Mouse (Mus musculus): ENCODE data around the gene Gm20388. TPM values are rescaled to one million over a fixed set of nuclear protein-coding genes. Genes with fewer than 3 reads are reported as not detected.

Gene Gm20388
- polyA plus RNA-seq, 1 experiment from 2014 or later: not detected

DNA sequence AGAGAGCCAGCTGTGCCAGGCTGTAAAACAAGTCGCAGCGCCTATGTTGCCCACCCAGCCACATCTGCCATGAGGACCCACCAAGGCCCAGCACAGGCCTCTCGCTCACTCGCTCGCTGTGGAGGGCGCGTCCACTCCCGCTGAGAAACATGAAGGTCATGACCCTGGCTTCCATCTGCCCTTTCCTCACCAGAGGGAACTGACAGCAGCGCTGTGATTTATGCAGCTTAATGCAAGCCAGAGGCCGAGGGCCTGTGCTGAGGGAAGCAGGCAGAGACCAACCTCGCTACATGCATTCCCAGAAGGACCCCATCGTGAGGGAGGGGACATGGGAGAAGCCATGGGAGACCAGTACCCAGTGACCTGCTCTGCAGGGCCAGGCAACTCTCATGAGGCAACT, 1029.6 kb downstream of the Gm20388 start:
- WGBS (ENCODE audit: insufficient replicate concordance): 58% methylated on average over 12 of the region's 12 CpGs

DNA sequence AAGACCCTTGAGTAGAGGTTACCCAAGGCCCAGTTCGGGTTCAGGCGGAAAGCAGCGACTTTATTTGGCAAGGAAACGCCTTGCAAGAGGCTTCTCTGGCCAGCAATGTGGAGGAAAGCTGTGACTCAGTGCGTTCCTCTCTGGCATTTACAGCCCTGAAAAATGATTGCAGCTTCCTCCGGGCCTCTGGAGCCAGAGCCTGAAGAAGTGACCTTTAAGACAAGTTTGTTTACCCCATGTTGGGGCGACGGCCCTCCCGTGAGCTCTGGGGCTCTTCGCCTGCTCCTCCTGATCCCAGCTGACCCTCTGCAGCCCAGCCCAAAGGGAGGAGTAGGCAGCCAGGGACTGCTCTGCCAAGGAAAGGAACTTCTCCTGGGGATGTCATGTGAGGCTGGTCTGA, 1036.6 kb downstream of the Gm20388 start:
- Histone ChIP-seq H3K27ac (no peak overlapping the region), H3K9me3 (replicated peaks) (no peaks in the 10 kb centered on the region), H3K36me3 (no peaks in the 10 kb centered on the region), H3K4me2 (no peak overlapping the region), H3K9ac (no peak overlapping the region), H3K27me3 (replicated peaks) (peaks cover 20% of the 10 kb centered on the region), H3K4me3 (no peak overlapping the region), H3K4me1 (0 out of 2 replicates have a peak, but pooled peaks cover 4% of the 10 kb centered on the region)
- 41% methylated on average over 10 of the region's 10 CpGs for WGBS (ENCODE audit: insufficient replicate concordance)
- no peak for ATAC-seq

More for the DNA sequence above, 1029.6 kb downstream of the Gm20388 start:
- peaks cover 7% of the 10 kb centered on the region; the same call in 1 of the 2 replicates for H3K27me3 ChIP-seq (replicated peaks)
- H3K4me3 ChIP-seq: no peak overlapping the region
- no peak overlapping the region for H3K9ac ChIP-seq
- no peak overlapping the region for H3K4me2 ChIP-seq
- H3K36me3 ChIP-seq: no peaks in the 10 kb centered on the region
- ATAC-seq: no peak
- no peaks in the 10 kb centered on the region for H3K9me3 ChIP-seq (replicated peaks)
- peaks cover 14% of the 10 kb centered on the region; the same call in 1 of the 2 replicates for H3K4me1 ChIP-seq
- no peak overlapping the region for H3K27ac ChIP-seq

DNA sequence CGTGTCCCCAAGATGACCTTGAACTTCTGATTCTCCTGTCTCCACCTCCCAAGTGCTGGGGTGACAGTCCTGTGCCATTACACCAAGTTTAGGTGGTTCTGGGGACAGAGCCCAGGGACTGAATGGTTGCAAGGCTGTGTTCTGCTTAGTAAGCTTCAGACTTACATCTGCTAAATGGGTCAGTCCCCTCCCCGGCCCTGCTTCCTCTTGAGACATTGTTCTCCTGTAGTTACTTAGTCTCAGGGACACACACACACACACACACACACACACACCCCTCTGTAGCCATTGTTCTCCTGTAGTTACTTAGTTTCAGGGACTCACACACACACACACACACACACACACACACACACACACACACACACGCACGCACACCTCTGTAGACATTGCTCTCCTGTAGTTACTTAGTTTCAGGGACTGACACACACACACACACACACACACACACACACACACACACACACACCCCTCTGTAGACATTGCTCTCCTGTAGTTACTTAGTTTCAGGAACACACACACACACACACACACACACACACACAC, 1037.5 kb downstream of the Gm20388 start:
- WGBS (ENCODE audit: insufficient replicate concordance): 37% methylated on average over 2 of the region's 4 CpGs
- Histone ChIP-seq H3K4me2 (no peak overlapping the region), H3K27ac (no peak overlapping the region), H3K9ac (no peak overlapping the region), H3K4me1 (0 out of 2 replicates have a peak, but pooled peaks cover 4% of the 10 kb centered on the region), H3K27me3 (replicated peaks) (peaks cover 20% of the 10 kb centered on the region), H3K36me3 (no peaks in the 10 kb centered on the region), H3K4me3 (no peak overlapping the region), H3K9me3 (replicated peaks) (no peaks in the 10 kb centered on the region)
- no peak for ATAC-seq

DNA sequence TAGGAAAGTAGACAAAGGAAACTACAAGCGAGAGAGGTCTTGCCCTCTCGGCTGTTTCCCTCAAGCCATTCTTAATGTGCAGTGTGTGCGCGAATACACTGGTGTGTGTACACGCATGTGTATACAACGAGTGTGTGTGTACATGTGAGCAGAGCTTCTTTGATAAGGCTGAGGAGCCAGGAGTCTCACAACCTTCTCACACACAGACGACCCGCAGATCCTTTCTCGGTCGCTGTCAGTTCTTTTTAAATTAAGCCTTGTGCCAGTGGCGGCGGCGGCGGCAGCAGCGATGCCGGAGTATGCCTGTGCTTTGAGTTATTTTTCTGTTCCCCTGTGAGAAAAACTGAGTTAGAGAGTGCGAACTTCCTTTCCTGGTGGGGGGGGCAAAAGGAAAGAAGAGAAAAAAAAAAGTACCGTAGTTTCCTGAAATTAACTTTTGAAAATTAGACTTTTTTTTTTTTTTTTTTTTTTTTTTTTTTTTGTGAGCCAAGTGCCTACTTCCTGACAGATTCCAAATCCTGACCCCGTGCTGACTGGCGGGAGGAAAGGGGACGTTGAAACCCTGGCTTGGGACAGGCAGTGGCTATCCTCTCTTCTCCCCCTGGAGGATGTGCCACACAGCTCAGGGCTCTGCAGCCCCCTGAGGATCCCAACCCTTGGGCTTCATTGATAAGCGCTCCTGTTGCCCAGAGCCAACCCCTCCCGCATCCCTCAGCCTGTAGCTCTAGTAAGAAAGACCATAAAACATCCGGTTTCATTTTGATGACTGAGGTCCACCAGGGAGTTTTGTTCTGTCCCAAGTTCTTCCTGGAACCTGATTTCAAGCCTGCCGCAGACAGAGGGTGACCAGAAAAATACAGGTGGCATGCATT, 1038.2 kb downstream of the Gm20388 start:
- H3K36me3 ChIP-seq: no peaks in the 10 kb centered on the region
- no peak overlapping the region for H3K4me2 ChIP-seq
- 0 out of 2 replicates have a peak, but pooled peaks cover 4% of the 10 kb centered on the region for H3K4me1 ChIP-seq
- ATAC-seq: no peak
- no peak overlapping the region for H3K27ac ChIP-seq
- no peaks in the 10 kb centered on the region for H3K9me3 ChIP-seq (replicated peaks)
- 43% methylated on average over 25 of the region's 25 CpGs for WGBS (ENCODE audit: insufficient replicate concordance)
- H3K4me3 ChIP-seq: no peak overlapping the region
- no peak overlapping the region for H3K9ac ChIP-seq
- H3K27me3 ChIP-seq (replicated peaks): peaks cover 20% of the 10 kb centered on the region

- Histone ChIP-seq H3K4me1 (0 out of 2 replicates have a peak, but pooled peaks cover 4% of the 10 kb centered on the region), H3K27ac (no peak overlapping the region), H3K9me3 (replicated peaks) (no peaks in the 10 kb centered on the region), H3K9ac (no peak overlapping the region), H3K4me3 (no peak overlapping the region), H3K27me3 (replicated peaks) (peaks cover 20% of the 10 kb centered on the region), H3K36me3 (no peaks in the 10 kb centered on the region), H3K4me2 (no peak overlapping the region)
- WGBS (ENCODE audit: insufficient replicate concordance): 64% methylated on average over 16 of the region's 16 CpGs
- no peak for ATAC-seq
Measured at GRCm38 (mm10) chr8:120950674-120951218, 1040.1 kb downstream of the Gm20388 start.

- 41% methylated on average over 8 of the region's 8 CpGs for WGBS (ENCODE audit: insufficient replicate concordance)
- no peaks in the 10 kb centered on the region for H3K4me1 ChIP-seq
- no peak overlapping the region for H3K4me3 ChIP-seq
- H3K27ac ChIP-seq: no peak overlapping the region
- H3K9ac ChIP-seq: no peak overlapping the region
- no peak overlapping the region for H3K4me2 ChIP-seq
- H3K27me3 ChIP-seq (replicated peaks): peaks cover 42% of the 10 kb centered on the region
- H3K36me3 ChIP-seq: no peaks in the 10 kb centered on the region
- H3K9me3 ChIP-seq (replicated peaks): no peaks in the 10 kb centered on the region
- ATAC-seq: no peak
Measured at GRCm38 (mm10) chr8:120959470-120959891, 1048.8 kb downstream of the Gm20388 start.

DNA sequence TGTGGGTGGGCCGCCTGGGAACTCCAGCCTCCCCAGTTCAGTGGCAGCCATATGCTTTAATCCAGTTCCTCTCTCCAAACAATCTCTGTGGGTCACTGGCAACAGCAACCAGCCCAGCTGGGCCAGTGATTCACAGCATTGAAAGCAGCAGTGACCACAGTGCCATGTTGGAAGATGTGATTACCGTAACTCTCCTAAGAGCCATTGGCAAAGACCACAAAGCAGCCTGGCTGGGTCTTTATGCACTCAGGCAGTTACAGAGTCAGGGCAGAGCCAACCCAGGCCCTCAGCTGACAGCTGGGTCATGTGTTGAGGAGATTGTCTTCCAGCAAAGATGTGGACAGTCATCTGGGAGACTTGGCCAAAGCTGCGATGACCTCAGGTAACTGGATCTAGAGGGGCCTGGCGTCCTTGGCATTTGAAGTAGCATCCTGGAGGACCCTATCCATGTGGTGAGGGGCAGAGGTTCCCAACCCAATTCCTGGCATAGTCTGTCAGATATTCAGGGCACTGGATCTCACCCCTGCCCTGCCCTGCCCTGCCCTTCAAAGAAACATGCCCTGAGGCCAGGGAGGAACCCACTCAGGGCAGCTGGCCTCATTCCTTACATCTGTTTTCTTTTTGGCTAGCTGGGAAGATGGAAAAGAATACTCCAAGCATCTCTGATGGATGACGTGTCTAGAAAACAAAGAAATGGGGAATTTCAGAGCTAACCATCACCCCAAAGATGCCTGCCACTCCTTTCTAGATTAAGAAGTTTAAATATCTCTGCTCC, 1052.2 kb downstream of the Gm20388 start:
- WGBS (ENCODE audit: insufficient replicate concordance): 75% methylated on average over 5 of the region's 5 CpGs
- H3K36me3 ChIP-seq: no peaks in the 10 kb centered on the region
- H3K9ac ChIP-seq: no peak overlapping the region
- ATAC-seq: no peak
- H3K27me3 ChIP-seq (replicated peaks): peaks cover 59% of the 10 kb centered on the region
- H3K4me1 ChIP-seq: no peaks in the 10 kb centered on the region
- no peak overlapping the region for H3K4me2 ChIP-seq
- H3K4me3 ChIP-seq: no peak overlapping the region
- no peak overlapping the region for H3K27ac ChIP-seq
- no peaks in the 10 kb centered on the region for H3K9me3 ChIP-seq (replicated peaks)

DNA sequence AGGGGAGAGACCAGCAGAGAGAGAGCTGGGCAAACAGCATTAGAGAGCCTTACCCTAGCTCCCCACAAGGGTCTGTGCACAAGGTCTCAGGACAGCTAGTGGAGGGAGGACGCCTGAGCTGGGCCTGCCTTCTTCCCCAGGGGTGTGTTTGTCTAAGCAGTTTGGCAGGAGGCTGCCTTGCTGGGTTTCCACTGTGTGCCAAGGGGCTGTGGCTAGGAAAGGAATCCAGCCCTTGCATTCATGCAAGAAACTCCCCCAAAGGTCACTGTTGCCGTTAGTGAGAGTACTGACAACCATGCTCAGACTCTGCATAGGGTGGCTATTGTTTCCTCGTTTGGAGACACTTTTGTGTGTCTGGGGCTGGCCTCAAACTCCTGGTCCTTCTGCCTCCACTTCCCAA, 1055.9 kb downstream of the Gm20388 start:
- no peak overlapping the region for H3K4me3 ChIP-seq
- 35% methylated on average over 3 of the region's 3 CpGs for WGBS (ENCODE audit: insufficient replicate concordance)

GRCm38 (mm10) chr8:120968308-120968707, 1057.7 kb downstream of the Gm20388 start:
- 39% methylated on average over 6 of the region's 6 CpGs for WGBS (ENCODE audit: insufficient replicate concordance)
- no peak overlapping the region for H3K9ac ChIP-seq
- H3K27ac ChIP-seq: no peak overlapping the region
- H3K27me3 ChIP-seq (replicated peaks): peaks cover 71% of the 10 kb centered on the region
- no peaks in the 10 kb centered on the region for H3K9me3 ChIP-seq (replicated peaks)
- H3K4me2 ChIP-seq: no peak overlapping the region
- ATAC-seq: no peak
- no peak overlapping the region for H3K4me3 ChIP-seq
- no peaks in the 10 kb centered on the region for H3K4me1 ChIP-seq
- H3K36me3 ChIP-seq: no peaks in the 10 kb centered on the region

More for the DNA sequence above, 1055.9 kb downstream of the Gm20388 start:
- no peak overlapping the region for H3K27ac ChIP-seq
- ATAC-seq: no peak
- no peaks in the 10 kb centered on the region for H3K36me3 ChIP-seq
- no peak overlapping the region for H3K9ac ChIP-seq
- no peak overlapping the region for H3K4me2 ChIP-seq
- no peaks in the 10 kb centered on the region for H3K9me3 ChIP-seq (replicated peaks)
- no peaks in the 10 kb centered on the region for H3K4me1 ChIP-seq
- H3K27me3 ChIP-seq (replicated peaks): peaks cover 62% of the 10 kb centered on the region

DNA sequence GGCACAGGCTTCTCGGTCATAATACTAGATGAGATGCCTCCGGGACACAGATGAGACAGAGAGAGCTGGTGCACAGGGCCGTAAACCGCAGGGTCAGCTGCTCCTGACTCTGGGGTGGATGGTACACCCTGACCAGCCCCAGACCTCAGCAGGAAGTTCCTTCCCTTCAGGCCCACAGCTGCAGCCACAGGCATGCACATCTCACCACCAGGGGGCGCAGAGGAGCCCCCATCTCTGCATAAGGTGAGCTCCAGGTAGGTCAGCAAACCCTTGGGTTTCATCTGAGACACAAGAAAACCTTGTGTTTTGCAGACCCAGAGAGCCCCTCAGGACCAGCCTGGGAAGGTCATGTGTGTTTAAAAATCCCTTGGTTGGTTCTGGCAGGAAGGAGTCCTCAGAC, 1059.7 kb downstream of the Gm20388 start:
- ATAC-seq: no peak
- 14% methylated on average over 5 of the region's 5 CpGs for whole genome bisulfite sequencing (ENCODE audit: insufficient replicate concordance)
- no peak overlapping the region for H3K27ac ChIP-seq
- H3K27me3 ChIP-seq (replicated peaks): peaks cover 82% of the 10 kb centered on the region
- no peak overlapping the region for H3K4me2 ChIP-seq
- no peak overlapping the region for H3K9ac ChIP-seq
- no peaks in the 10 kb centered on the region for H3K4me1 ChIP-seq
- no peak overlapping the region for H3K4me3 ChIP-seq
- no peaks in the 10 kb centered on the region for H3K36me3 ChIP-seq
- H3K9me3 ChIP-seq (replicated peaks): no peaks in the 10 kb centered on the region

DNA sequence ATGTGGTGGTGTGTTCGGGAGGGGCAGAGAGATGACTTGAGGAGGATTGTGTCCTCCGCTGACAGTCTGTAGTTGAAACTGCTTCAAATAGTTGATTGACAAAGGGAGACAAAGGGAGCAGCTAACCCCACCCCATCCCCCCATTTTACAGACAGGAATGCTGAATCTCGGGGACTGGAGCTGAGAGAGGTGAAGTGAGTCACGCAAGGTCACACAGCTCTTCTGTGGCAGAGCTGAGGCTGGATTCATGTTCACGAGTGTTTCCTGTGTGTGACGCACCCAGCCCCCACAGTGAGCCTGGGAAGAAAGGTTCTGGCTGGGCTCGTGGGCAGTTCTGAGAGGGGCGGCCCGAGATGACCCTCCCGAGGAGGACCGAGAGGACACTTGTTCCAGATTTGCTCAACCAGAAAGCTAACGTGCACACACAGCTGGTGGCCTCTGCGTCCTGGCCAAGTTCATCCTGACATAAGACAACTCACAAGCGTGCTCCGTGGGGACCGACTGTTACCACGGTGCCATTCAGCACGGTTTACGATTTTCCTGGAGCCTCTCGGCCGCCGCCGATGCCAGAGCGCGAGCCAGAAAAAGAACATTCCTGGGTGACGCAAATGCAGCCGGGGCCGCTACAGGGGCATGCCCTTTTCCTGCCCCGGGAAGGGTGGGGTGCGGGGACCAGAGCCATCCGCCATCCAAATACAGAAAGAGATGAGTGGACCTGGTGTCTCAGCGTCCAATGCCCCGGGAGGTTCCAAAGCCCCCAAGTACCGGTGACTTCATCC, 1061.2 kb downstream of the Gm20388 start:
- WGBS (ENCODE audit: insufficient replicate concordance): 25% methylated on average over 34 of the region's 34 CpGs
- Histone ChIP-seq H3K4me3 (peak overlapping the region; percentile 8; the same call in 1 of the 2 replicates), H3K27me3 (replicated peaks) (peaks cover 72% of the 10 kb centered on the region), H3K36me3 (no peaks in the 10 kb centered on the region), H3K4me1 (no peaks in the 10 kb centered on the region), H3K9me3 (replicated peaks) (no peaks in the 10 kb centered on the region), H3K4me2 (peak overlapping the region; percentile 43), H3K27ac (no peak overlapping the region), H3K9ac (no peak overlapping the region)
- no peak for ATAC-seq

Data from liver, embryonic 12.5 days (tissue).